Mouse (Mus musculus): Measurements from ENCODE around the gene Entr1. TPM values are rescaled to one million over a fixed set of nuclear protein-coding genes. Genes with fewer than 3 reads are reported as not detected.

Gene Entr1
- polyA plus RNA-seq, 1 experiment from 2014 or later: 137 TPM

DNA sequence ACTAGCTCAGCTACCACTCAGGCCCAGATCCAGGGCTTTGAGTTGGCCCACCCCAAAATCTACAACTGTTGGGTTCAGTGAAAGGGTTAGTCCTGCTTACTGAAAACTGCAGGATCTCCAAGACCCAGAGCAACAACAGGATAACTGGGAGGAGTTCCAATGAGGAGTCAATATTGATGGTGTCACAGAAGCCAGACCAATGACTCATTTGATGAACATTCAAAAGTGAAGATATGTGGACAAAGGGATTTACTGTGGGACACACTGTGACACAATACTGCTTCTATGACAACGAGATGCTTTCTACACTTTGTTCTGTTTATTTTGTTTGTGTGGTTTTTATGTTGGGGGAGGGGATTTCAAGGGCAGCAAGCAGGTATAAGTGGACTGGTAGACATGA is 29.0 kb upstream of the Entr1 start:
- DNase-seq (ENCODE audit: low spot score) (no peak), ATAC-seq (replicated peaks; ENCODE audit: low FRiP score) (no peak)
- H3K9ac ChIP-seq (ENCODE audit: low read length): no peak overlapping the region
- no peaks in the 10 kb centered on the region for H3K27me3 ChIP-seq (ENCODE audit: control insufficient read depth, insufficient read depth, low read length)
- no peak overlapping the region for H3K4me3 ChIP-seq (ENCODE audit: low read depth, low read length)
- no peak overlapping the region for H3K27ac ChIP-seq (ENCODE audit: low read depth, low read length)
- H3K4me2 ChIP-seq (ENCODE audit: low read depth, low read length, severe bottlenecking): no peak overlapping the region
- no peaks in the 10 kb centered on the region for H3K4me1 ChIP-seq (replicated peaks; ENCODE audit: control insufficient read depth, insufficient read depth, low read length)
- 97% methylated on average over 1 of the region's 1 CpGs for WGBS
- no peaks in the 10 kb centered on the region for H3K9me3 ChIP-seq (ENCODE audit: control insufficient read depth, low read length)
- peaks cover 7% of the 10 kb centered on the region; the same call in 1 of the 2 replicates for H3K36me3 ChIP-seq (ENCODE audit: control insufficient read depth, insufficient read depth, low read length)

DNA sequence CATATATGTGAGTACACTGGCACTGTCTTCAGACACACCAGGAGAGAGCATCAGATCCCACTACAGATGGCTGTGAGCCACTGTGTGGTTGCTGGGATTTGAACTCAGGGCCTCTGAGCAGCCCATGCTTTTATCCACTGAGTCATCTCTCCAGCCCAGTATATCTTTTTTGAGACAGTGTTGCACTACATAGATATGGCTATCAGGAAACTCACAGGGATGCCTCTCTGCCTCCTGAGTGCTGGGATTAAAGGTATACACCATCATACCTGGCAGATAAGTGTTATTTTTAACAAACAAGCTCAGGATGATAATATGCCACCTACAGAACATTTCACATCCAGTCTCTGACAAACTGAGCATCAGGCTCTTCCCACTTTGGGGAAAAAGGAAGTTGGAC is 27.9 kb upstream of the Entr1 start:
- Histone ChIP-seq H3K9ac (ENCODE audit: low read length) (no peak overlapping the region), H3K36me3 (ENCODE audit: control insufficient read depth, insufficient read depth, low read length) (no peaks in the 10 kb centered on the region; the same call in 1 of the 2 replicates), H3K4me1 (replicated peaks; ENCODE audit: control insufficient read depth, insufficient read depth, low read length) (no peaks in the 10 kb centered on the region), H3K4me3 (ENCODE audit: low read depth, low read length) (no peak overlapping the region), H3K9me3 (ENCODE audit: control insufficient read depth, low read length) (no peaks in the 10 kb centered on the region), H3K27ac (ENCODE audit: low read depth, low read length) (no peak overlapping the region), H3K4me2 (ENCODE audit: low read depth, low read length, severe bottlenecking) (no peak overlapping the region), H3K27me3 (ENCODE audit: control insufficient read depth, insufficient read depth, low read length) (no peaks in the 10 kb centered on the region)
- DNase-seq (ENCODE audit: low spot score): no peak
- no peak for ATAC-seq (replicated peaks; ENCODE audit: low FRiP score)

DNA sequence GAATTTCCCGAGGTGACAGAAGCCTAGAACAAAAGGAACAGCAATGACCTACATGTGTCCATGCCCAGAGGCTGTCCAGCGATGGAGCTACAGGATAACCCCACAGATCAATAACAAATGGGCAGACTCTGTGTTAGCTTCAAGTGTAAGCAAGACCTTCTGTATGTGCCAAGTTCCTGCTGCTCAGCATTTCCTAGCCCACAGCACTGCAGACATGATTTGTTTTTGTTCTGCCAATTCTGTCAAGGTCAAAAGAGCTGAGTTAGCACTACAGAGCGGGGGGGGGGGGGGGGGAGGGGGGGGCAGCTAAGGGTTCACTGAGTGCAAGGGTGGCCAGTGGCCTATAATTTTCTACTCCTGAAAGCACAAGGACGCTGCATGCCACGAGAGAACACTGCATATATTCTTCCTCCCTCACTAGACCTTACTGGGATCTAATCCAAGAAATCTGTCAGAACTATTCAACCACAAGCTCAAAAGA is 21.9 kb upstream of the Entr1 start:
- Histone ChIP-seq H3K9me3 (ENCODE audit: control insufficient read depth, low read length) (no peaks in the 10 kb centered on the region), H3K27ac (ENCODE audit: low read depth, low read length) (no peak overlapping the region), H3K36me3 (ENCODE audit: control insufficient read depth, insufficient read depth, low read length) (no peaks in the 10 kb centered on the region; the same call in 1 of the 2 replicates), H3K4me2 (ENCODE audit: low read depth, low read length, severe bottlenecking) (no peak overlapping the region), H3K4me1 (replicated peaks; ENCODE audit: control insufficient read depth, insufficient read depth, low read length) (peaks cover 10% of the 10 kb centered on the region), H3K27me3 (ENCODE audit: control insufficient read depth, insufficient read depth, low read length) (no peaks in the 10 kb centered on the region), H3K4me3 (ENCODE audit: low read depth, low read length) (no peak overlapping the region), H3K9ac (ENCODE audit: low read length) (no peak overlapping the region)
- ATAC-seq (replicated peaks; ENCODE audit: low FRiP score): no peak
- WGBS: 83% methylated on average over 4 of the region's 5 CpGs
- DNase-seq (ENCODE audit: low spot score): no peak

DNA sequence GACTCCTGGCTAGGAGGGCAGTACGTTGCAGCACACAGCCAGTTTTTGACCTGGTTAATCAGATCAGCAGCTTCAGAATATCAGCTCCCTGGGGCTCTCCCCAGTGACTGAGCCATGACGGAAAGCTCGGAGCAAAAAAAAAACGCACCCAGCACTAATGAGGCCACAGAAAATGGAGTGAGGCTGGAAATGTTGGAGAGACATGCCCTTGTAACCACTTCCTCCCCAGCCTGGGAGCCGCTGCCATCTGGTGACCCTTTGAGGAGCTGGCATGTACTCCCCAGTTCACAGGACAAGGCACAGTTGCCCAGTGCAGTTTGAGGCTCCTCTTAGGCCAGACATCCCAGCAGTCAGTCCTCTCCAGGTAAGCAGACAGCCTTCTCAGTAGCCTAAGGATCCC is 21.0 kb upstream of the Entr1 start:
- H3K4me1 ChIP-seq (replicated peaks; ENCODE audit: control insufficient read depth, insufficient read depth, low read length): peaks cover 10% of the 10 kb centered on the region
- H3K36me3 ChIP-seq (ENCODE audit: control insufficient read depth, insufficient read depth, low read length): no peaks in the 10 kb centered on the region; the same call in 1 of the 2 replicates
- no peaks in the 10 kb centered on the region for H3K9me3 ChIP-seq (ENCODE audit: control insufficient read depth, low read length)
- WGBS: 80% methylated on average over 5 of the region's 5 CpGs
- no peak overlapping the region for H3K27ac ChIP-seq (ENCODE audit: low read depth, low read length)
- no peak for ATAC-seq (replicated peaks; ENCODE audit: low FRiP score)
- H3K4me2 ChIP-seq (ENCODE audit: low read depth, low read length, severe bottlenecking): no peak overlapping the region
- no peak for DNase-seq (ENCODE audit: low spot score)
- no peaks in the 10 kb centered on the region for H3K27me3 ChIP-seq (ENCODE audit: control insufficient read depth, insufficient read depth, low read length)
- H3K4me3 ChIP-seq (ENCODE audit: low read depth, low read length): no peak overlapping the region
- no peak overlapping the region for H3K9ac ChIP-seq (ENCODE audit: low read length)

DNA sequence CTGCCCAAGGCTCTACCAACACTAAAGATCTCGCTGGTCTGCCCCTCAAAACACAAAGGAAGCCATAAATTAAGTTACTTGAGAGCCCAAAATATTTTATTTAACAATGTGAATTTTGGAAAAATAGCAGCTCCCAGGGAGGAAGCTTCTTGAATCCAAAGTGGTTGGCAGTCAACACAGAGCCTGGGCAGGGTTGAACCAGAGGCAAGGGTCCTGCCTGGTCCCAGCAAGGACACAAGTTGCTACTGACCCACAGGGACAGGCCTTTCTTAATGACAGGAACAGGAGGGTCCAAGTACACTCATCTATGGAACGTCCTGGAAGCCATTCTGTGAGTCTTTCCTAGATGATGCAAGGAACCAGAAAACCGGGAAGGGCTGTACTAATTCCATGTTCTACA is 20.2 kb upstream of the Entr1 start:
- H3K4me1 ChIP-seq (replicated peaks; ENCODE audit: control insufficient read depth, insufficient read depth, low read length): peaks cover 10% of the 10 kb centered on the region
- H3K27me3 ChIP-seq (ENCODE audit: control insufficient read depth, insufficient read depth, low read length): no peaks in the 10 kb centered on the region
- H3K27ac ChIP-seq (ENCODE audit: low read depth, low read length): no peak overlapping the region
- H3K4me2 ChIP-seq (ENCODE audit: low read depth, low read length, severe bottlenecking): no peak overlapping the region
- no peak overlapping the region for H3K4me3 ChIP-seq (ENCODE audit: low read depth, low read length)
- ATAC-seq (replicated peaks; ENCODE audit: low FRiP score): 0 out of 2 replicates have a peak, but pooled peaks have one; percentile 16
- H3K9me3 ChIP-seq (ENCODE audit: control insufficient read depth, low read length): no peaks in the 10 kb centered on the region
- H3K36me3 ChIP-seq (ENCODE audit: control insufficient read depth, insufficient read depth, low read length): no peaks in the 10 kb centered on the region
- WGBS: 65% methylated on average over 3 of the region's 3 CpGs
- DNase-seq (ENCODE audit: low spot score): no peak
- no peak overlapping the region for H3K9ac ChIP-seq (ENCODE audit: low read length)

DNA sequence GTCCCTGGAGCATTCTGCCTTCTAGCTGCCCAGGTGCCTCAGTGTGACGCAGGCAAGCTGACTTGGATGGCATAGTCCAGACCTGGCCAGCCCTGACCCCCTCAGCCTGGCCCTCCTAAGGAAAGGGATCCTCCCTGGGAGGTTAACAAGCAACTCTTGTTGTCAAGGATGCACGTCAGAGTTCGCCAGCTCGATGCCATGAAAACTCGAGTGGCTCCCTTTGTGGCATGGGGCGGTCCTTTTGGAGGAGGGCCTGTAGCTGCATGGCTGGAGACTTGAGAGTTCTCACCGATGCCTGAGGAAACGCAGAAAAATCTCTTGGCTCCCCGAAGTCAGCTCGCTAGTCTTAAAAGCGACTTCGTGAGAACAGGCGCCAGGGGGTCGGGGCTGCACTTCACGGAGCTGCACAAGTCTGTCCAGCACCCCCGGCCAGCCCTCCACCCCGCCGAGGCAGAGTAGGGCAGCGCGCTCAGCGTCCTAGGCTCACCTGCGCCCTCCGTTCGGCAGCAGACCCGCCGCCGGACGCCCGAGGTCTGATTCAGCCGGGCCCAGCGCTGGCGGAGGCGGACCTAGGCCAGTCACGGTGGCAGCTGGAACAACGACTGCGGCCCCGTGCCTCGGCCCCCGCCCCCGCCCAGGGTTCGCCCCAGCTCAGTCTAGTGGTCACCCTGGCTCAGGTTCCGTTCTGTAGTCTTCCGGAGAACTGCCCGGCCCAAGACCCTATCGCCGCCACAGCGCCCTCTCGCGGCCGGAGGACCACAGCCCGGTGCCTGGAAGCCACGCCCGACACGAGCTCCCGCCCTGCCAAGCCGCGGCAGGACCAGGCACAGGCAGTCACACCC is 19.6 kb upstream of the Entr1 start, which contains the start of gene Inpp5e:
Gene Inpp5e, minus strand, starts transcription at position 689 of the 842 bp plus-strand sequence.
- Histone ChIP-seq H3K9ac (ENCODE audit: low read length) (peak within 1 kb of the TSS; percentile 94), H3K4me3 (ENCODE audit: low read depth, low read length) (peak within 1 kb of the TSS; percentile 89), H3K27ac (ENCODE audit: low read depth, low read length) (peak within 1 kb of the TSS; percentile 50; the same call in 1 of the 2 replicates), H3K36me3 (ENCODE audit: control insufficient read depth, insufficient read depth, low read length) (no peaks in the 10 kb centered on the region), H3K4me1 (replicated peaks; ENCODE audit: control insufficient read depth, insufficient read depth, low read length) (peaks cover 10% of the 10 kb centered on the region), H3K4me2 (ENCODE audit: low read depth, low read length, severe bottlenecking) (peak within 1 kb of the TSS; percentile 77), H3K27me3 (ENCODE audit: control insufficient read depth, insufficient read depth, low read length) (no peaks in the 10 kb centered on the region), H3K9me3 (ENCODE audit: control insufficient read depth, low read length) (no peaks in the 10 kb centered on the region)
- peak; percentile 99 for DNase-seq (ENCODE audit: low spot score)
- 1% methylated on average over 57 of the region's 57 CpGs for WGBS
- ATAC-seq (replicated peaks; ENCODE audit: low FRiP score): peak; percentile 96

DNA sequence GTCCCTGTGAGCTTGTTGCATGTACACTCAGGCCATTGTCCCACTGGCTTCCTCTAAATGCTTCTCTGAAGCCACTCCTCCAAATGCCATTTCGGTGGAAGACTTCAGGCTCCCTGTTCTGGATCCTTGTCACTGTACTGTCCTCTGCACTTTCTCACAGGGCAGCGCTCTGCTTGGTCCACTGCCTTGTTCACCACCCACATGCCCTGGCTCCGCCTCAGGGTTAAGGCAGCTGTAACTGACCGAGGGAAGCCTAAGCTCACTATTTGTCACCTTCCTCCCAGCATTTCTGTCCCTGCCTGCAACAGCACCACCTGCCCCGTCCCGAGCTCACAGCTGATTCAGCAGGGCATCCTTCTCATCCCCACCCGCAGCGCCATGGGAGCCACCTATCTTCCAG is 14.2 kb upstream of the Entr1 start:
- ATAC-seq (replicated peaks; ENCODE audit: low FRiP score): no peak
- WGBS: 77% methylated on average over 8 of the region's 8 CpGs
- H3K9ac ChIP-seq (ENCODE audit: low read length): no peak overlapping the region
- DNase-seq (ENCODE audit: low spot score): no peak
- H3K36me3 ChIP-seq (ENCODE audit: control insufficient read depth, insufficient read depth, low read length): peaks cover 6% of the 10 kb centered on the region; the same call in 1 of the 2 replicates
- H3K4me2 ChIP-seq (ENCODE audit: low read depth, low read length, severe bottlenecking): no peak overlapping the region
- H3K27ac ChIP-seq (ENCODE audit: low read depth, low read length): no peak overlapping the region
- H3K9me3 ChIP-seq (ENCODE audit: control insufficient read depth, low read length): no peaks in the 10 kb centered on the region
- no peaks in the 10 kb centered on the region for H3K27me3 ChIP-seq (ENCODE audit: control insufficient read depth, insufficient read depth, low read length)
- H3K4me1 ChIP-seq (replicated peaks; ENCODE audit: control insufficient read depth, insufficient read depth, low read length): peaks cover 9% of the 10 kb centered on the region
- no peak overlapping the region for H3K4me3 ChIP-seq (ENCODE audit: low read depth, low read length)

DNA sequence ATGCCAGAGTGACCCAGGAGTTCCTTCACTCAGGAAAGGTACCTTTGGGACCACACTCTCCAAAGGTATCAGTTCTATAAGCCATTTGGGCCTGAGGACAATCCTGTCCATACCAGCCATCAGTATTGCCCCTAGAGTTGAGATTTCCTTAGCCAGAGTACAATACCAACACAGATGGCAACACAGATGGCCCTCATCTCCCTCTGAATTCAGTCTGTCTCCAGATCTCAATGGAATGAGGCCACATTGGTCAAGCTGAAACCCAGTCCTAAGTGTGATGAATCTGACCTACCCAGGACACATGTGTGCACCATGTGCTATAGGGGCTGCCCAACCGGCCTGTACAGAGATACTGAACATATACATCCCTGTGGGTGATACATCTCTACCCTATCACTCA is 13.1 kb upstream of the Entr1 start:
- H3K27ac ChIP-seq (ENCODE audit: low read depth, low read length): no peak overlapping the region
- no peak overlapping the region for H3K4me3 ChIP-seq (ENCODE audit: low read depth, low read length)
- H3K9me3 ChIP-seq (ENCODE audit: control insufficient read depth, low read length): no peaks in the 10 kb centered on the region
- DNase-seq (ENCODE audit: low spot score) (no peak), ATAC-seq (replicated peaks; ENCODE audit: low FRiP score) (no peak)
- WGBS: 86% methylated on average over 1 of the region's 1 CpGs
- no peak overlapping the region for H3K4me2 ChIP-seq (ENCODE audit: low read depth, low read length, severe bottlenecking)
- no peaks in the 10 kb centered on the region for H3K27me3 ChIP-seq (ENCODE audit: control insufficient read depth, insufficient read depth, low read length)
- no peaks in the 10 kb centered on the region; the same call in 1 of the 2 replicates for H3K4me1 ChIP-seq (replicated peaks; ENCODE audit: control insufficient read depth, insufficient read depth, low read length)
- H3K36me3 ChIP-seq (ENCODE audit: control insufficient read depth, insufficient read depth, low read length): peaks cover 10% of the 10 kb centered on the region; the same call in 1 of the 2 replicates
- no peak overlapping the region for H3K9ac ChIP-seq (ENCODE audit: low read length)

Measured in forebrain, embryonic 11.5 days (tissue).